Mouse (Mus musculus): Measurements from ENCODE around the gene Tob2.

DNA sequence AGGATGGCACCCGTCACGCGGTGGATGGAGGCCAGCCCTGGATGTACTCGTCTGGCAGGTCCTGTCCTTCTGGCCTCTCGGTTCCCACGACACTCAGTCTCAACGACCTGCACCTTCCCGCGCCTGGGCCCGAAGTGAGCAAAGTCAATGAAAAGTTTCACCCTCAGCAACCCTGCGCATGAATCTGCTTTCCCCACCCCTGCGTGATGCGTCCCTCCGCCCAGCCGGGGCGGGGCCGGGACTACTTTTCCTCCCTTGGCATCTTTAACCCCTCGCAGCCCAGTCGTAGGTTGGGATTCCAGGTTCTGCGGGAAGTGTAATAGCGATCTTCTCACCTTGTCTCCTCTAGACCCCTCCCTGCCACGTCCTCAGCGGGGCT is 469 bp downstream of the Tob2 start:
- no peak for TF ChIP-seq CTCF (conservative IDR thresholded peaks at IDR 0.05 in 1 of 2, IDR thresholded peaks at IDR 0.05 in 1 of 2; ENCODE audit: low read depth in 2 of 2, low read length in 2 of 2)
- TF ChIP-seq USF2 (conservative IDR thresholded peaks at IDR 0.05; ENCODE audit: low read depth, low read length): no peak
- TF ChIP-seq POLR2AphosphoS2 (IDR thresholded peaks at IDR 0.05; ENCODE audit: low read depth, low read length): peak; percentile 99
- no peak for TF ChIP-seq GABPA (IDR thresholded peaks at IDR 0.05; ENCODE audit: insufficient replicate concordance, low read depth, low read length)
- peak; percentile 68 for TF ChIP-seq BHLHE40 (IDR thresholded peaks at IDR 0.05; ENCODE audit: low read depth, low read length)

Data from CH12.LX (cell line).